8 mouse cellular contexts compared by ENCODE assay signal in the genomic region with DNA sequence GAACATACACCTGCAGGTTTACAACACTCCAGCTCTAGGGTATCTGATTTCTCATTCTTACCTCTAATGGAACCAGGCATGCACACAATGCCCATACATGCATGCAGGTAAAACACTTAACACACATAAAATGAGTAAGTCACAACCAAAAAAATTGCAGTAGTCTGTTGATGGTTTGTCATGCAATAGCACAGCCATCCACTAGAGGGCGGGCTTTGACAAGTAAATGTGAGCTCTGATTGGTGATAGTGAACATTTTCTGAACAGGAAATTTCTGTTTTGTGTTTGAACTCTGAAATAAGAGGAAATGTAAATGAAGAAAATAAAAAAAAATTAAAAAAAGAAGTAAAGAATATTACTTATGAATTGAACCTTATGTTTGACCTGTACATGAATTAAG. TPM values are rescaled to one million over a fixed set of nuclear protein-coding genes. Genes with fewer than 3 reads are reported as not detected.
DNase-seq lines count a peak whose midpoint lies in the region; ATAC-seq lines count a peak whose summit lies in the region.

No protein-coding gene starts in this region.

- intact Hi-C loops in left cerebral cortex, postnatal 10 days (cut with DNase I) = loop anchor here (2.0 kb wide), 1 partner anchor 1243 kb away; no protein-coding TSS in a partner anchor

- peak; percentile 46 to 74; a peak in 1 of 4 replicates for ATAC-seq in hematopoietic stem cell, adult 5-6 weeks (replicated peaks in 1 of 2; ENCODE audit: insufficient read depth in 1 of 2, low FRiP score in 2 of 2, low TSS enrichment in 1 of 2, low read depth in 1 of 2, poor library complexity in 2 of 2, severe bottlenecking in 2 of 2)

- peak; percentile 41 for DNase-seq in heart, adult 8-10 months (ENCODE audit: low spot score)
- DNase-seq in heart, adult 11 months = no peak
- DNase-seq in adrenal gland, postnatal 14 days = peak; percentile 75
- DNase-seq in embryo, embryonic 9.5 days (ENCODE audit: extremely low spot score) = peak; percentile 59
- peak; percentile 65 to 66 for DNase-seq in left cerebral cortex, postnatal 10 days (ENCODE audit: extremely low spot score in 1 of 2, low spot score in 2 of 2)
- DNase-seq in naive thymus-derived CD4-positive, alpha-beta T cell, adult 2 months (ENCODE audit: low read depth) = peak; percentile 73
- peak; percentile 86 for DNase-seq in testis, postnatal 10 days (ENCODE audit: low spot score)

RNA-seq across cellular contexts. Expression of a gene that starts 24.9 kb away (rescaled TPM):
- not detected for total RNA-seq in heart, adult 8-10 months (2022)
- total RNA-seq in adrenal gland, postnatal 14 days (2021) = 0.67 TPM in 1 of 2 replicates, not detected in the other
- total RNA-seq in hematopoietic stem cell, adult 5-6 weeks (2017) = not detected in 2 replicates
- under 1 TPM in 1 of 2 experiments, not detected in 1; 0.28 TPM for total RNA-seq in left cerebral cortex, postnatal 10 days (2021)

RNA-seq across cellular contexts. Expression of a gene that starts 51.3 kb away (rescaled TPM):
- total RNA-seq in heart, adult 8-10 months (2022) = under 1 TPM; 0.37 to 0.92 (median 0.75) TPM
- total RNA-seq in adrenal gland, postnatal 14 days (2021) = 11.0 and 17.4 TPM in 2 replicates
- 94.4 and 97.2 TPM in 2 replicates for total RNA-seq in hematopoietic stem cell, adult 5-6 weeks (2017)
- total RNA-seq in left cerebral cortex, postnatal 10 days (2021) = 1 to 10 TPM; 6.0 to 6.1 TPM
